Mouse (Mus musculus): Measurements from ENCODE around the gene Gm49380.

DNA sequence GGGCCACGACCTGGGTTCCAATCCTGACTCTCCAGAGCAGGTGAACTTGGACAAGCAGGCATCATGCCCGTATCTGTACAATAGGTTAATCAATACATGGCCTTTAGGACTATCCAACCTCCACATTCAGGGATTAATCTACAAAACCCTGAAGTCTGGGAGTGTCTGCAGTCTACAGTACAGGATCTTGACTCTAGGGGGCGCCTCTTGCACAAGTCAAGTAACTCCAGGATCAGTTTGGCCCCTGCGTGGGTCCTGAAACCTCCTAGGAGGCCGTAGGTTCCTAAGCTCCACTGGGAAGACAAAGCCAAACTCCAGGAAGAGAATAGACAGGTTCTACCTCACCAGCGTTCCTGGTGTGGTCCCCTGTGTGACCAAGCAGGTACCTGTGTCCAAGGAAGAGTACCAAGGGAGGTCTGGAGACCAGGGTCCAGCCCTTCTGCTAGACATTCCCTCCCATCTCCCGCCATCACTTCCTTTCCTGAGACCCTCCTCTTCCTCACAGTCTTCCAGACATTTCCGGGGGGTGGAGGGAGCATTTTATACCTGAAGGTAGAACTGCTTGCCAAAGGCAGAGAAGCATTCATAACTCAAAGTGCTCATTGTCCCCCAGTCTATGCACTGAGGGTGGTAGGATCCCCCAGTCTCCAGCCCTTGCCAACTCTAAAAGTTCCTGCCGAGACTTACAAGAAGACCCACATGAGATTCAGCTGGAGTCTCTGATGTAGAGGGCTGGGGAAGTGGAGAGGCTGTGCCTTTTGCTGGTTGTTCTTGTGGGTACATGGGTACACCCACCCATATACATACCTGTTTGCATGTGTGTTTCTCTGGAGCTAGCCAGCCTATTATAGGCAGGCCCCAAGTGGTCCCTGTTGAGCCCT, 38.7 kb downstream of the Gm49380 start:
- TF ChIP-seq CTCF (IDR thresholded peaks at IDR 0.05; ENCODE audit: control insufficient read depth, insufficient read depth, insufficient replicate concordance, low read depth, low read length) (no peak), POLR2A (IDR thresholded peaks at IDR 0.05; ENCODE audit: control insufficient read depth, low read depth, low read length) (no peak)

All from testis, adult 2 months (tissue).